Mouse (Mus musculus): ENCODE data around the gene Sema4g. TPM values are rescaled to one million over a fixed set of nuclear protein-coding genes. Genes with fewer than 3 reads are reported as not detected.

Sema4g gene
- polyA plus RNA-seq, 1 experiment from 2014 or later = 2.1 TPM

DNA sequence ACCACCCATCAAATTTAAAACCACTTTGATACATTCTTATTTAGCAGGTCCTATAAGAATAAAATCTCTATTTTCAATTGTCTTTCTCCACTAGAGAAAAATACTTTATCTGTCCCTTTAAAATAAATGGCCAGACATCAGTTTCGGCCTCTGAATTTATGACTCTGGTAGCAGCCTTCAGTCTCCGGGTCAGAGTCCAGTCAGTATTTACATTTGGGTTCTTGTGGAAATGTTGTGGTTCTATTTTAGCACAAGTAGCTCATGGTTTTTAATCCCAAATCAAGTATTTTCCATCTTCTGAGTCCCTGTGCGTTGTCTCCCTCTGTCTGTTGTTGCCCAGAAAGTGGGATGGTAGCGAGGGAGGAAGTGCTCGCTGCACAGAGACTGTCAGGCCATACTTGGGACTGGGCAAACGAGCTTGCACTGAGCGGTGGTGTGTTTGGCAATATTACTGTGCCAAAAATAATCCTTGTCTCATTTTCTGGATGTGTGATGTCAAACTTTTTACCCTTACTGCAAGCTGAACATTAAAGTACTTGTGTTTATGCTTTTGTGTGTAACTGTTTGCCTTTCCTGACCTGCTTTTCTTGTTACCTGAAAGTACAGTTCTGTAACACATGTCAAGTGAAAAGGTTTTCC, 6.3 kb upstream of the Sema4g start:
- ATAC-seq (ENCODE audit: insufficient read depth) = no peak
- no peak for DNase-seq
- Histone ChIP-seq H3K27ac (ENCODE audit: low read depth) (no peak overlapping the region), H3K4me3 (ENCODE audit: low read depth, low read length) (no peak overlapping the region), H3K4me2 (no peak overlapping the region), H3K9ac (no peak overlapping the region), H3K4me1 (ENCODE audit: insufficient read depth) (no peaks in the 10 kb centered on the region), H3K36me3 (ENCODE audit: insufficient read depth) (peaks cover 48% of the 10 kb centered on the region), H3K9me3 (ENCODE audit: low read depth, low read length) (no peaks in the 10 kb centered on the region), H3K27me3 (ENCODE audit: insufficient read depth, low read length) (no peaks in the 10 kb centered on the region)
- no peak for TF ChIP-seq CTCF (IDR thresholded peaks at IDR 0.05; ENCODE audit: low read depth)
- WGBS = 72% methylated on average over 7 of the region's 7 CpGs

DNA sequence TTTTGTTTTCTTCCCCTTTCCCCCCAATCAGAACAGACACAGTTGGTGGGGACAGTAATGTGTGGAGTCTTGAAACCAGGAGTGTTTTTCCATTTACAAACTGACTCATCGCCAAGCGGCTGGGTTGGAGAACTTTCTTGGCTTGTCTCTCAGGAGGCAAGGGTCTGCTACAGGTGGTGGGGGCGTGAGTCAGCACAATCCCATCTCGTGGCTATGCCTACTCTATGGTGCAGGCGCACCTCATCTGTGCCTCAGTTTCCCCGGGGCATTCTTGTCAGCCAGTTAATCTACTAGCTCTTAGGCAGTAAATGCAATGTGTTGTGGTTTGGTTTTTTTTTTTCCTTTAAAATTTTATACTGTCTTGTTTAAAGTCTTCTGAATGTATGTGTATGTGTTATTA, 5.5 kb upstream of the Sema4g start:
- DNase-seq (no peak), ATAC-seq (ENCODE audit: insufficient read depth) (no peak)
- WGBS = 90% methylated on average over 6 of the region's 6 CpGs
- H3K4me3 ChIP-seq (ENCODE audit: low read depth, low read length) = no peak overlapping the region
- TF ChIP-seq CTCF (IDR thresholded peaks at IDR 0.05; ENCODE audit: low read depth) = no peak
- H3K9me3 ChIP-seq (ENCODE audit: low read depth, low read length) = no peaks in the 10 kb centered on the region
- H3K36me3 ChIP-seq (ENCODE audit: insufficient read depth) = peaks cover 40% of the 10 kb centered on the region
- no peaks in the 10 kb centered on the region for H3K27me3 ChIP-seq (ENCODE audit: insufficient read depth, low read length)
- no peak overlapping the region for H3K4me2 ChIP-seq
- H3K4me1 ChIP-seq (ENCODE audit: insufficient read depth) = no peaks in the 10 kb centered on the region
- H3K27ac ChIP-seq (ENCODE audit: low read depth) = no peak overlapping the region
- no peak overlapping the region for H3K9ac ChIP-seq

DNA sequence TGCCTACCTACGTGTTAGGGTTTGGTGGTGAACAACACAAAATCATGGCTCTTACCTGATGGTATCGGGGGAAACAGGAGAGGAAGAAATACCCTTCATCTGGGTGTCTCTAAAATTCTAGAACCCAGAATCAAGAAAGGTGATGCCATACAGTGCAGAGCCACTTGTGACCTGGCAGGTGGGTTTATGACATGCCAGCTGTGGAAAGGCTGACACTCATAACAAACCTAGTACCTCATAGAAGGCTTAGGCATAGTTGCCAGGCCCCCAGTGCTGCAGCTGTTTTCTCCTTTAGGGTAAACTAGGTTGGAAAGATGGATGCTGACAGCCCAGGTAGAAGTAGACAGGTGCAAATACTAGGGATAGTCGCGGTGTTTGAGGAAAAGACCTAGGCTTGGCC, 4.5 kb upstream of the Sema4g start:
- ATAC-seq (ENCODE audit: insufficient read depth) = no peak
- 90% methylated on average over 4 of the region's 4 CpGs for WGBS
- no peak overlapping the region for H3K4me3 ChIP-seq (ENCODE audit: low read depth, low read length)

DNA sequence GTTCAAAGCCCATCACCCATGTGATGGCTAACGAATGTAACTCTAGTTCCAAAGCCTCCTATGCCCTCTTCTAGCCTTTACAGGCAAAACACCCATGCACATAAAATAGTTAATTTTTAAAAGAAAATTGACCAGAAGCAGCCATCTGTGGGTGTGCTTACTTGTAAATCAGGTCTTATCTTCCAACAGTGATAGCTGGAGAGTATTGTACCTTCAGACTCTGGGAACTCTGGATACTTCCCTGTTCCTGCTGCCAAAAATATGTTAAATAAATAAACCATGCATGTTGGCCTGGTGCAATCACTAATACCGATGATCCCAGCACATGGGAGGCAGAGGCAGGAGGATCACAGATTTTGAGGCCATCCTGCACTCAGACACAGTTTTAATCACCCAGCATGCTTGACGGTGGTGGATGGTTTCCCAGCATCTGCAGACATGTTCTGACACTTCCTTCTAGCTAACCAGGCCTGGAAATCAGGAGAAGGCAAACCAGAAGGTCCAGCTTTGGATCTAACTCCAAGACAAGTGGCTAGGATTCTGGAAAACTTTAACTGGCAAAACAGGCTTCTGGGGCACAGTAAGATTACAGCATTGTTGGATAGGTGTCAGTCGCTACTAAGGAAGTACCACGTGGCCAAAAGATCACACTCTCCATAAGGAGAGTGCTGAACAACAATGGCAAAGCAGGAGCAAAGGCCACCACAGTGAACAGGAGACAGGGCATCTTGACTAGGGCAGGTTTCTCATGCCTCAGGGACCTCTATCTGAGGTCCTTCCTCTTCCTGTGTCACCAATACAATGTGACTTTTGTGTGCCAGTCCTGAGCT, 3.5 kb upstream of the Sema4g start:
- Histone ChIP-seq H3K9ac (no peak overlapping the region), H3K27me3 (ENCODE audit: insufficient read depth, low read length) (no peaks in the 10 kb centered on the region), H3K36me3 (ENCODE audit: insufficient read depth) (peaks cover 21% of the 10 kb centered on the region), H3K27ac (ENCODE audit: low read depth) (no peak overlapping the region), H3K4me3 (ENCODE audit: low read depth, low read length) (no peak overlapping the region), H3K4me2 (no peak overlapping the region), H3K9me3 (ENCODE audit: low read depth, low read length) (no peaks in the 10 kb centered on the region), H3K4me1 (ENCODE audit: insufficient read depth) (peaks cover 7% of the 10 kb centered on the region)
- no peak for TF ChIP-seq CTCF (IDR thresholded peaks at IDR 0.05; ENCODE audit: low read depth)
- ATAC-seq (ENCODE audit: insufficient read depth) (no peak), DNase-seq (no peak)
- WGBS = 40% methylated on average over 5 of the region's 5 CpGs

More for the DNA sequence above, 4.5 kb upstream of the Sema4g start:
- H3K27me3 ChIP-seq (ENCODE audit: insufficient read depth, low read length) = no peaks in the 10 kb centered on the region
- no peak for TF ChIP-seq CTCF (IDR thresholded peaks at IDR 0.05; ENCODE audit: low read depth)
- no peaks in the 10 kb centered on the region for H3K9me3 ChIP-seq (ENCODE audit: low read depth, low read length)
- no peak overlapping the region for H3K4me2 ChIP-seq
- H3K4me1 ChIP-seq (ENCODE audit: insufficient read depth) = 0 out of 2 replicates have a peak, but pooled peaks cover 2% of the 10 kb centered on the region
- no peak overlapping the region for H3K27ac ChIP-seq (ENCODE audit: low read depth)
- DNase-seq = no peak
- peaks cover 30% of the 10 kb centered on the region for H3K36me3 ChIP-seq (ENCODE audit: insufficient read depth)
- no peak overlapping the region for H3K9ac ChIP-seq

DNA sequence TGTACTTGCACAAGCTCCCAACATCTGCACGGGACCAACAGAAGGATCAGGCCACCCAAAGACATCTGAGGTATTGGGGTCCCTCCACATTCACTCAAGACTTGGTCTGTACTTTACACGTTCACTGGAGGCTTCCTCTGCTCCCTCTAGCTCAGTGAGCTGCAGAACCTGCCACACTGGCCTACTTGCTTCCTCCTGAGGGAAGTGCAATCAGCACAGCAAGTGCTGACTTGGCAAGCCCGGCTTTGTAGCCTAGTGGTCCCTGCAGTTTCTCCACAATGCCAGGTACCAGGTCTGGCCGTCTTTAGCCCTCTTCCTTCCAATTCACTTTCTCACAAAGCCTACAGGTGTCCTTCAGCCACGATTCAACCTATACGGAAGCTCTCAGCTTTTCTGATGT, 1.9 kb upstream of the Sema4g start:
- no peak for TF ChIP-seq CTCF (IDR thresholded peaks at IDR 0.05; ENCODE audit: low read depth)
- Histone ChIP-seq H3K9me3 (ENCODE audit: low read depth, low read length) (no peaks in the 10 kb centered on the region), H3K4me3 (ENCODE audit: low read depth, low read length) (no peak overlapping the region), H3K4me1 (ENCODE audit: insufficient read depth) (peaks cover 7% of the 10 kb centered on the region), H3K36me3 (ENCODE audit: insufficient read depth) (peaks cover 7% of the 10 kb centered on the region), H3K9ac (no peak overlapping the region), H3K27ac (ENCODE audit: low read depth) (no peak overlapping the region), H3K27me3 (ENCODE audit: insufficient read depth, low read length) (no peaks in the 10 kb centered on the region), H3K4me2 (no peak overlapping the region)
- 72% methylated on average over 6 of the region's 6 CpGs for WGBS
- ATAC-seq (ENCODE audit: insufficient read depth) = no peak
- no peak for DNase-seq

DNA sequence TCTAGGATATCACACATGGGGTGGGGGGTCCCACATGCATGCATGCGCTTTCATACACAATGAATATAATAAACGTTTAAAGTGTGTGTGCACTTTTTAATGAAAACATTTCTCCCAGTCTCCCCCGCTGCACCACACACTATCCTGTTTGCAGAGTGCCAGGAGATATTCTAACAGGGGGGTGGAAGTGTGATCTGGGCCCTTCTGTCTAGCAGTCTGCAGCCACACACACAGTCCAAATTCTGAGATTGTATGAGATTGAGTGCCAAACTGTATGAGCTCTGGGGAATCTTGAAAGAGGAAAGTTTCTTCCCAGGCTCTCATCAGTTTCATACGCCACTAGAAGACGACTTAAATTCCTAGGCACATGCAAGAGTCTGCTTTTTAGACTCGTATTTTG, 1.1 kb upstream of the Sema4g start:
- no peak overlapping the region for H3K27ac ChIP-seq (ENCODE audit: low read depth)
- peaks cover 2% of the 10 kb centered on the region; the same call in 1 of the 2 replicates for H3K36me3 ChIP-seq (ENCODE audit: insufficient read depth)
- H3K27me3 ChIP-seq (ENCODE audit: insufficient read depth, low read length) = no peaks in the 10 kb centered on the region
- H3K9ac ChIP-seq = no peak overlapping the region
- H3K4me3 ChIP-seq (ENCODE audit: low read depth, low read length) = no peak overlapping the region
- TF ChIP-seq CTCF (IDR thresholded peaks at IDR 0.05; ENCODE audit: low read depth) = no peak
- no peak for ATAC-seq (ENCODE audit: insufficient read depth)
- DNase-seq = no peak
- H3K9me3 ChIP-seq (ENCODE audit: low read depth, low read length) = no peaks in the 10 kb centered on the region
- H3K4me2 ChIP-seq = no peak overlapping the region
- peaks cover 10% of the 10 kb centered on the region for H3K4me1 ChIP-seq (ENCODE audit: insufficient read depth)
- 46% methylated on average over 6 of the region's 6 CpGs for WGBS

DNA sequence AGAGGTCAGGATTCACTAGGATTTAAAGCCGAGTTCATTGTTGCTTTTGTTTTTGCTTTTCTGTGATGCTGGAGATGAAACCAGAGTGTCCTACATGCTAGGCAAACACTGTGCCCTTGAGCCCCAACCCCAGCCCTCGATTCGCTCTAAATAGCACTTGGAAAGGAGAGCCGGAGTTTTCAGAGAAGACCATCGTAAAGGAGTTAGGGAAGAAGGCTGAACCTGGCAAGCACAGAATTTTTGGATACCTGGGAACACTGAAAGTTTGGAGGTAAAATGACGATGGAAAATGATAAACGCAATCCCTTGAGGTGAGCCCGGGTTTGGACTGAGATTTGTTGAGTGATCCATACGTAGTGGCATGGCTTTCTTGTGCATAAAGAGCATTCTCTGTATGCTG, 580 bp upstream of the Sema4g start:
- Histone ChIP-seq H3K4me3 (ENCODE audit: low read depth, low read length) (peak overlapping the region; percentile 64; the same call in 1 of the 2 replicates), H3K27me3 (ENCODE audit: insufficient read depth, low read length) (no peaks in the 10 kb centered on the region), H3K27ac (ENCODE audit: low read depth) (no peak overlapping the region), H3K4me2 (peak overlapping the region; percentile 100), H3K9me3 (ENCODE audit: low read depth, low read length) (no peaks in the 10 kb centered on the region), H3K4me1 (ENCODE audit: insufficient read depth) (peaks cover 10% of the 10 kb centered on the region), H3K36me3 (ENCODE audit: insufficient read depth) (no peaks in the 10 kb centered on the region), H3K9ac (peak overlapping the region; percentile 70; the same call in 1 of the 2 replicates)
- WGBS = 21% methylated on average over 9 of the region's 9 CpGs
- DNase-seq (no peak), ATAC-seq (ENCODE audit: insufficient read depth) (no peak)
- no peak for TF ChIP-seq CTCF (IDR thresholded peaks at IDR 0.05; ENCODE audit: low read depth)

All from lung, embryonic 14.5 days (tissue).